Comparison of ENCODE assay signal across 8 mouse cellular contexts in genomic region chr7:123369759-123370481, GRCm38 (mm10). TPM values are rescaled to one million over a fixed set of nuclear protein-coding genes. Genes with fewer than 3 reads are reported as not detected.
DNase-seq lines count a peak whose midpoint lies in the region; ATAC-seq and TF ChIP-seq lines count a peak whose summit lies in the region.

TSS of gene Lcmt1 (plus strand) at chr7:123369784.
TSS of gene Arhgap17 (minus strand) at chr7:123369915.

- peak; percentile 70; the same call in 1 of the 2 replicates for TF ChIP-seq EP300 in ES-Bruce4 (IDR thresholded peaks at IDR 0.05; ENCODE audit: insufficient read depth, low read depth, low read length)
- TF ChIP-seq EP300 in liver, postnatal 0 days (IDR thresholded peaks at IDR 0.05; ENCODE audit: low read depth) = peak; percentile 14; the same call in 1 of the 2 replicates

- DNase-seq in heart, postnatal 10 days = peak; percentile 97
- peak; percentile 95 for DNase-seq in large intestine, adult 2 months (ENCODE audit: low read depth, low spot score)
- DNase-seq in liver, postnatal 0 days = peak; percentile 98
- peak; percentile 99 for DNase-seq in testis, postnatal 10 days (ENCODE audit: low spot score)

- H3K9me3 ChIP-seq in ES-Bruce4 (replicated peaks; ENCODE audit: control insufficient read depth, insufficient read depth, low read length, poor library complexity, severe bottlenecking) = no peaks in the 10 kb centered on the region
- H3K9me3 ChIP-seq in forebrain, embryonic 13.5 days (replicated peaks) = no peaks in the 10 kb centered on the region
- H3K9me3 ChIP-seq in liver, postnatal 0 days (ENCODE audit: low read length) = no peaks in the 10 kb centered on the region
- no peaks in the 10 kb centered on the region for H3K9me3 ChIP-seq in neural tube, embryonic 14.5 days (ENCODE audit: control insufficient read depth, low read length)

- H3K36me3 ChIP-seq in ES-Bruce4 (ENCODE audit: control insufficient read depth, insufficient read depth, low read length, poor library complexity, severe bottlenecking) = no peaks in the 10 kb centered on the region
- H3K36me3 ChIP-seq in forebrain, embryonic 13.5 days (ENCODE audit: poor library complexity, severe bottlenecking) = no peaks in the 10 kb centered on the region
- no peaks in the 10 kb centered on the region; the same call in 1 of the 2 replicates for H3K36me3 ChIP-seq in liver, postnatal 0 days (replicated peaks; ENCODE audit: insufficient read depth, low read length)
- no peaks in the 10 kb centered on the region for H3K36me3 ChIP-seq in neural tube, embryonic 14.5 days (ENCODE audit: control insufficient read depth, insufficient read depth, low read length)

- H3K4me2 ChIP-seq in forebrain, embryonic 13.5 days = peak within 1 kb of the TSS; percentile 90
- peak within 1 kb of the TSS; percentile 97 for H3K4me2 ChIP-seq in liver, postnatal 0 days (ENCODE audit: low read depth, low read length)
- peak within 1 kb of the TSS; percentile 80 for H3K4me2 ChIP-seq in neural tube, embryonic 14.5 days (ENCODE audit: low read depth, low read length)

- H3K4me3 ChIP-seq in ES-Bruce4 (ENCODE audit: low read depth, low read length) = peak within 1 kb of the TSS; percentile 88
- peak within 1 kb of the TSS; percentile 78 for H3K4me3 ChIP-seq in forebrain, embryonic 13.5 days
- H3K4me3 ChIP-seq in liver, postnatal 0 days (ENCODE audit: low read depth, low read length) = peak within 1 kb of the TSS; percentile 65
- H3K4me3 ChIP-seq in neural tube, embryonic 14.5 days (ENCODE audit: low read depth, low read length) = peak within 1 kb of the TSS; percentile 79

- ATAC-seq in cerebellum, adult (ENCODE audit: insufficient number of reproducible peaks, low FRiP score, low TSS enrichment) = peak; percentile 93
- peak; percentile 98 for ATAC-seq in forebrain, embryonic 13.5 days
- peak; percentile 97 for ATAC-seq in liver, postnatal 0 days
- ATAC-seq in neural tube, embryonic 14.5 days (ENCODE audit: low read depth) = peak; percentile 97

- peak within 1 kb of the TSS; percentile 71 for H3K9ac ChIP-seq in ES-Bruce4 (ENCODE audit: low read depth, poor library complexity, severe bottlenecking)
- H3K9ac ChIP-seq in forebrain, embryonic 13.5 days = peak within 1 kb of the TSS; percentile 88
- H3K9ac ChIP-seq in liver, postnatal 0 days (replicated peaks) = peak within 1 kb of the TSS; percentile 95
- H3K9ac ChIP-seq in neural tube, embryonic 14.5 days (replicated peaks; ENCODE audit: low read depth, low read length) = peak within 1 kb of the TSS; percentile 82

- peak within 1 kb of the TSS; percentile 68 for H3K27ac ChIP-seq in ES-Bruce4 (ENCODE audit: insufficient read depth, low read length)
- peak within 1 kb of the TSS; percentile 85 for H3K27ac ChIP-seq in forebrain, embryonic 13.5 days
- H3K27ac ChIP-seq in liver, postnatal 0 days (ENCODE audit: low read depth) = peak within 1 kb of the TSS; percentile 93
- H3K27ac ChIP-seq in neural tube, embryonic 14.5 days (ENCODE audit: low read depth, low read length) = peak within 1 kb of the TSS; percentile 83

- no peak for TF ChIP-seq CTCF in ES-Bruce4 (IDR thresholded peaks at IDR 0.05; ENCODE audit: low read depth, low read length)
- TF ChIP-seq CTCF in liver, postnatal 0 days (IDR thresholded peaks at IDR 0.05; ENCODE audit: low read depth) = no peak

- no peaks in the 10 kb centered on the region for H3K27me3 ChIP-seq in ES-Bruce4 (ENCODE audit: control insufficient read depth, insufficient read depth, low read length, poor library complexity, severe bottlenecking)
- 0 out of 2 replicates have a peak, but pooled peaks cover 4% of the 10 kb centered on the region for H3K27me3 ChIP-seq in forebrain, embryonic 13.5 days
- H3K27me3 ChIP-seq in liver, postnatal 0 days (ENCODE audit: insufficient read depth, low read length) = no peaks in the 10 kb centered on the region
- H3K27me3 ChIP-seq in neural tube, embryonic 14.5 days (ENCODE audit: control insufficient read depth, insufficient read depth, low read length) = peaks cover 2% of the 10 kb centered on the region; the same call in 1 of the 2 replicates

- intact Hi-C loops in heart, postnatal 10 days (cut with DNase I) = loop anchor here (2.0 to 5.0 kb wide), 2 partner anchors 29 to 38 kb away; no protein-coding TSS in a partner anchor

- no peaks in the 10 kb centered on the region for H3K4me1 ChIP-seq in ES-Bruce4 (ENCODE audit: control insufficient read depth, insufficient read depth, low read length)
- peaks cover 36% of the 10 kb centered on the region for H3K4me1 ChIP-seq in forebrain, embryonic 13.5 days
- peaks cover 45% of the 10 kb centered on the region for H3K4me1 ChIP-seq in liver, postnatal 0 days (ENCODE audit: insufficient read depth)
- H3K4me1 ChIP-seq in neural tube, embryonic 14.5 days (ENCODE audit: control insufficient read depth, insufficient read depth, low read length) = peaks cover 19% of the 10 kb centered on the region

- TF ChIP-seq POLR2A in ES-Bruce4 (IDR thresholded peaks at IDR 0.05; ENCODE audit: insufficient read depth, low read length) = no peak

- under 1% methylated on average over 46 of the region's 64 CpGs for WGBS in forebrain, embryonic 13.5 days
- WGBS in large intestine, adult 2 months = under 1% methylated on average over 62 of the region's 64 CpGs
- under 1% methylated on average over 59 of the region's 64 CpGs for WGBS in liver, postnatal 0 days (ENCODE audit: insufficient replicate concordance)
- under 1% methylated on average over 62 of the region's 64 CpGs for WGBS in neural tube, embryonic 14.5 days

RNA-seq across cellular contexts. Expression of gene Lcmt1, which starts in this region (rescaled TPM):
- 49.9 and 62.6 TPM in 2 replicates for polyA plus RNA-seq in ES-Bruce4 (2011; ENCODE audit: insufficient read depth, insufficient read length, low read depth, missing spikeins)
- 81.2 and 87.7 TPM in 2 replicates for polyA plus RNA-seq in forebrain, embryonic 13.5 days (2015; fragmentation: Nextera tagmentation; extraction: Ambion mirVana)
- total RNA-seq in heart, postnatal 10 days (2021) = 10 to 100 TPM; 27.6 to 29.5 TPM
- polyA plus RNA-seq in large intestine, adult 2 months (2012; rRNA removed) = 18.7 and 30.1 TPM in 2 replicates
- 10.8 and 12.2 TPM in 2 replicates for polyA plus RNA-seq in liver, postnatal 0 days (2015; fragmentation: Nextera tagmentation; extraction: Ambion mirVana)
- 99.8 and 112 TPM in 2 replicates for polyA plus RNA-seq in neural tube, embryonic 14.5 days (2014; fragmentation: Nextera tagmentation; extraction: Ambion mirVana)

RNA-seq across cellular contexts. Expression of gene Arhgap17, which starts in this region (rescaled TPM):
- polyA plus RNA-seq in ES-Bruce4 (2011; ENCODE audit: insufficient read depth, insufficient read length, low read depth, missing spikeins) = 38.2 and 38.8 TPM in 2 replicates
- polyA plus RNA-seq in forebrain, embryonic 13.5 days (2015; fragmentation: Nextera tagmentation; extraction: Ambion mirVana) = 12.5 and 13.5 TPM in 2 replicates
- total RNA-seq in heart, postnatal 10 days (2021) = 10 to 100 TPM; 22.4 to 24.2 TPM
- polyA plus RNA-seq in large intestine, adult 2 months (2012; rRNA removed) = 23.7 and 41.5 TPM in 2 replicates
- 6.0 and 6.8 TPM in 2 replicates for polyA plus RNA-seq in liver, postnatal 0 days (2015; fragmentation: Nextera tagmentation; extraction: Ambion mirVana)
- polyA plus RNA-seq in neural tube, embryonic 14.5 days (2014; fragmentation: Nextera tagmentation; extraction: Ambion mirVana) = 10.3 and 14.6 TPM in 2 replicates

Comparison
In these comparisons a context has a peak if more than half of its experiments do, and no peak if none do; other contexts are left out.
1. Peak in every context shown above with its lines: DNase-seq, ATAC-seq, H3K4me3 ChIP-seq and H3K27ac ChIP-seq.